Mouse (Mus musculus) olfactory bulb, adult 2 months (tissue): ENCODE measurements around the gene Kmt2b.

Source experiments
- CTCF ChIP-seq: fragments of 200-500 bp; IDR thresholded peaks from 2 replicates; pipeline ENCODE4 v1.5.1; 2012; ENCODE audit warnings: low read depth, mild to moderate bottlenecking, low read length, moderate library complexity; ENCODE audit not compliant: insufficient read depth
- POLR2A ChIP-seq: fragments of 200-500 bp; IDR thresholded peaks from 2 replicates; pipeline ENCODE4 v1.6.1; 2012; ENCODE audit warnings: mild to moderate bottlenecking, low read depth, low read length, moderate library complexity; ENCODE audit not compliant: insufficient read depth

DNA sequence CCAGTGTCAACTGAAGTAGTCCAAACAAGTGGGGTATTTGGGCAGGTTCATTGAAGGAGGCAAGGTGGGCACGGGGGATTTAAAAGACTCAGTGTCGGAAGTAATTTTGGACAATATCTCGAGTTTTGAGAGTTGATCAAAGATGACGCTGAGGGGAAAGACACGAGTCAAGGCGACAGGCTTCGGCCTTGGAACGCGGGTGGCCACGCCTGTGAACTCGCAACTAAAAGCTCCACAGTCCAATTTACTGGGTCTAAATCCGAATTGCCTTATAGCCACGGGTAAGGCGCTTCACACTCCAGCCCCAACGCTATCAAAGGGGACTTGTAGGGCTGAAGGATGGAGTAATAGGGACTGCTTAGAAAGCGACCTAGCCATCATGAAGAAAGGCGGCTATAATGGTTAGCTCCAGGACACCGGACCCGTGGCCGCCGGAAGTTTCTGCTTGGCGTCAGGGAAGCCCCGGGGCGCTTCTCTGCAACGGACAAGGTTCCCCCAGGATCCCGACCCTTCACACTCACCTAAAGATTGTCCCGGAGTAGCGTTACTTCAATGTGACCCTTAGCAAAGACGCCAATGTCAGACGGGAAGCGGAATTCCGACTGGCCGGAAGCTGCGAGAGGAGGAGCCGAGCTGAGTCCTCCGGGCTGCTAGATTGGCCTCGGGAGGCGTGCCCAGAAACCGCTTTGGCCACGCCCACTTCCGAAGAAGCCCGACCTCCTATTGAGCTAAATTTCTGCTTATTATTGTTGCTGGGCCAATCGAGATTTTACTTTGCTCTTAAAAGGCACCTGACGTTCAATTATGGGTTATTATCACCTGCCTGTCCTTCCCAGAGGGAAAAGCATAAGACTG, 37.2 kb upstream of the Kmt2b start, which contains the start of gene Cox6b1:
- 0 out of 2 replicates have a peak, but pooled peaks have one; percentile 43 for TF ChIP-seq POLR2A
- TF ChIP-seq CTCF = no peak
